Mouse (Mus musculus) lung, embryonic 14.5 days (tissue): ENCODE results near the gene Zfp697. TPM values are rescaled to one million over a fixed set of nuclear protein-coding genes. Genes with fewer than 3 reads are reported as not detected.

Experiments used
- ATAC-seq: fragments of 200-750 bp; cut with Nextera tagmentation; 2 replicates; pipeline ENCODE4 v1.8.0; 2017; ENCODE audit warnings: mild to moderate bottlenecking, moderate TSS enrichment, moderate library complexity; ENCODE audit not compliant: insufficient read depth
- DNase-seq: peaks from one replicate; pipeline ENCODE4 v3.0.0-alpha.2; 2015
- H3K27ac ChIP-seq: fragments of 300-500 bp; sonication (generic); 2 replicates; pipeline ENCODE4 v1.5.1; 2014; ENCODE audit warnings: low read depth, mild to moderate bottlenecking, moderate library complexity
- H3K27me3 ChIP-seq: fragments of 300-500 bp; sonication (generic); 2 replicates; pipeline ENCODE4 v1.6.1; 2014; ENCODE audit warnings: low read length, control low read depth; ENCODE audit not compliant: insufficient read depth
- H3K36me3 ChIP-seq: fragments of 300-500 bp; sonication (generic); 2 replicates; pipeline ENCODE4 v1.6.1; 2014; ENCODE audit warnings: control low read depth; ENCODE audit not compliant: insufficient read depth
- H3K4me1 ChIP-seq: fragments of 300-500 bp; sonication (generic); 2 replicates; pipeline ENCODE4 v1.6.1; 2014; ENCODE audit warnings: antibody characterized with exemption, control low read depth; ENCODE audit not compliant: insufficient read depth
- H3K4me2 ChIP-seq: fragments of 300-500 bp; sonication (generic); 2 replicates; pipeline ENCODE4 v1.6.1; 2014; ENCODE audit warnings: mild to moderate bottlenecking
- H3K4me3 ChIP-seq: fragments of 300-500 bp; sonication (generic); 2 replicates; pipeline ENCODE4 v1.5.1; 2014; ENCODE audit warnings: low read depth, low read length
- H3K9ac ChIP-seq: fragments of 300-500 bp; sonication (generic); 2 replicates; pipeline ENCODE4 v1.6.1; 2014
- H3K9me3 ChIP-seq: fragments of 300-500 bp; sonication (generic); 2 replicates; pipeline ENCODE4 v1.6.1; 2016; ENCODE audit warnings: low read depth, low read length, control low read depth
- CTCF ChIP-seq: IDR thresholded peaks from 2 replicates; pipeline ENCODE4 v1.5.1; 2016; ENCODE audit warnings: antibody characterized with exemption, low read depth
- WGBS: fragments of 180-500 bp; shearing (Covaris S2); extraction: QIAGEN DNeasy Blood & Tissue Kit; methylation state at CpG from one replicate; pipeline ENCODE4 v1.1.7; 2014; 5-methylcytosine and 5-hydroxymethylcytosine counted together
- polyA plus RNA-seq: library from polyadenylated mRNA; unstranded; fragments of >200 nt; fragmentation: Nextera tagmentation; extraction: Ambion mirVana; gene quantifications from 2 replicates; pipeline ENCODE4 v1.2.1, GENCODE M21; 2014

Zfp697 gene
- polyA plus RNA-seq, 1 experiment from 2014 or later: 9.1 TPM

DNA sequence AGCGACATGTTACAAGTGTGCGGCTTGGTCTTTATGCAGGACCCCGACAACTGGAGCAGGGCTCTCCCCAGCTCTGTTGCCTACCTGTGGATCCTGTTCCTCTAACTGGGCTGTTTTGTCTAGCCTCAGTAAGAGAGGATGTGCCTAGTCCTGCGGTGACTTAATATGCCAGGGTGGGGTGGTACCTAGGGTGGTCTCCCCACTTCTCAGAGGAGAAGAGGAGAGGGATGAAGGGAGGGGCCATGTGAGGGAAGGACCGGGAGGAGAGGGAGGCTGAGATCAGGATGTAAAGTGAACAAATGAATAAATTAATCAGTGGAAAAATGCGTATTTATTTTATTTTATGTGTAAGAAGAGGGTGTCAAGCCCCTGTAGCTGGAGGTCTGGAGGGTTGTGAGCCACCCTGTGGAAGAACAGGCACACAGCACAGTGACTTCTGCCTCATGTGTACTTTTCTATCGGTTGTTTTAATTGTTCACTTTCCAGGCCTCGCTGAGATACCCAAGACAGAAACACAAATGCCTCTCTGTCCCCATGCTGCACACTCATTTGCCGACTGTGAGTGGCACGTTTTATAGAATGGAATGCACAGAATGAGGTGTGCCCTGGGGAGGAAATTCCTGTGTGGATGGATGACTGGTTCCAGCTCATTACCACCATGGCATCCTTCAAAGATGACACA is 26.8 kb upstream of the Zfp697 start:
- Histone ChIP-seq H3K4me2 (no peak overlapping the region), H3K36me3 (no peaks in the 10 kb centered on the region), H3K27ac (no peak overlapping the region), H3K9me3 (no peaks in the 10 kb centered on the region), H3K9ac (no peak overlapping the region), H3K4me3 (no peak overlapping the region), H3K4me1 (no peaks in the 10 kb centered on the region), H3K27me3 (no peaks in the 10 kb centered on the region)
- TF ChIP-seq CTCF: peak; percentile 16; the same call in 1 of the 2 replicates
- DNase-seq (peak; percentile 18), ATAC-seq (peak; percentile 72)
- 58% methylated on average over 10 of the region's 10 CpGs for WGBS

DNA sequence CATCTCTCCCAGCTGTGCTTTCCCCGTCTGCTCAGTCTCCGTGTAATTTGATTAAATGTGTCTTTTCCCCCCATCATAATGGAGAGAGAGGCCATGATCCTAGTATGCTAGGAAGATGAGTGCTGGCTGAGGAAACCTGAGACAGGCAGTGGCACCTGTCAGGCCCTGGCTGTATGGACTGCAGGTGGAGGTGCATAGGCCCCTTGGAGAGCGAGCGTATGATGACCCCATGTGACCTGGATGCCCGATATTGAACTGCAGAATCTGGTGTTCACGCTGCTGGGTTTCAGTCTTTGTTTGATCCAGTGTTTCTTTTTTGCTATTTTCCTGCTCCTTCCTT is 26.3 kb upstream of the Zfp697 start:
- Histone ChIP-seq H3K9ac (no peak overlapping the region), H3K9me3 (no peaks in the 10 kb centered on the region), H3K27ac (no peak overlapping the region), H3K4me1 (no peaks in the 10 kb centered on the region), H3K4me2 (no peak overlapping the region), H3K4me3 (no peak overlapping the region), H3K27me3 (no peaks in the 10 kb centered on the region), H3K36me3 (no peaks in the 10 kb centered on the region)
- ATAC-seq (peak; percentile 20; the same call in 1 of the 2 replicates), DNase-seq (no peak)
- 57% methylated on average over 6 of the region's 6 CpGs for WGBS
- TF ChIP-seq CTCF: no peak

DNA sequence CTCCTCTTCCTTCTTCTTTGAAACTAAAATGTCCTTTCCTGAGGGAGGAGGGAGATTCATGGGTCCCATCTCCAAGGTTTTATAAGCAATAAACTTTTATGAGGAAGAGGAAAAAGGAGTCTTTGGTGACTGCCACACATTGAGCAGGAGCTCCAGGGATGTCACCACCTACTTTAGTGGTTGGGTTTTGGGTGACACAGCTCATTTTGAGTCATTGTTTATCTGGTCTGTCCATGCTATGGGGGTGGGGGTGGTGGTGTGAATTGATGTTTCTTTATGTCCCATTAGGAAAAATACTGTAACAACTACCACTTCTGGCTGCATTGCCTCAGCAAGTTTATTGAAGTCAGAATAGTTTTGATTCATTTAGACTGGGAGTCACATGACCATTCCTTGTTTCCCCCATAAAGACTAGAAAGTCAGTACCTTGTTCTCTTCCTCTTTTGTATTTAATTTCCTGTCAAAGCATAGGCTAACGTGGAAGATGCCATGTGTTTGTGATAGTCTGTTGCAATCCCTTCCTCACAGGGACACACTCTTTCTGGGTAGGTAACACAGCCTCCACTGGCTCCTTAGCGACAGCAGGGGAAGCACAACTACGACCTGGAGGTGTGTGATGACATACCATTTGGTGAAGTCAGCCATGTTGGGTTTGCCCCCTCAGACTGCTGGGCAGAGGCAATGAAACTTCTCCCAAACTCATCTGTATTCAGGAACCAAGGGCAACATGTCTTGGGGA is 25.5 kb upstream of the Zfp697 start:
- no peak overlapping the region for H3K4me2 ChIP-seq
- DNase-seq: no peak
- whole genome bisulfite sequencing: 53% methylated on average over 3 of the region's 3 CpGs
- no peak overlapping the region for H3K9ac ChIP-seq
- H3K4me3 ChIP-seq: no peak overlapping the region
- no peak for TF ChIP-seq CTCF
- H3K27me3 ChIP-seq: no peaks in the 10 kb centered on the region
- no peaks in the 10 kb centered on the region for H3K36me3 ChIP-seq
- no peaks in the 10 kb centered on the region for H3K4me1 ChIP-seq
- H3K9me3 ChIP-seq: no peaks in the 10 kb centered on the region
- ATAC-seq: no peak
- H3K27ac ChIP-seq: no peak overlapping the region

DNA sequence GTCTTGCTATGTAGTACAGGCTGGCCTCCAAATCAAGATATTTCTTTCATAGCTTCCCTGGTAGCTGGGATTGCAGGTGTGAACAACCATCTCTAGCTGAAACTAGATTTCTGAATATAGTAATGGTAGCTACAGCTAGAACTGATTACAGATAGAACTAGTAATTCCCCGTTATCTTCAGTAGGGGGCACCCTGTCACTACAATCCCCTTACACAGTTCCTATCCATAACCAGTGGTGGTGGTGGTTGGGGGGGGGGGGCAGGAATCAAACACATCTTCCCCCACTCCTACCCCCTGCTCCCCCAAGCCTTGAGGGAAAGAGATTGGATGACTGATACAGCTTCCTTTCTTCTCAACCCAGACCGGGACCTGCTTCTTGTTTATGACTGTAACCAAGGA is 19.5 kb upstream of the Zfp697 start:
- Histone ChIP-seq H3K36me3 (no peaks in the 10 kb centered on the region), H3K27me3 (no peaks in the 10 kb centered on the region), H3K4me3 (no peak overlapping the region), H3K4me1 (no peaks in the 10 kb centered on the region), H3K9ac (no peak overlapping the region), H3K4me2 (no peak overlapping the region), H3K9me3 (no peaks in the 10 kb centered on the region), H3K27ac (no peak overlapping the region)
- peak; percentile 65 for TF ChIP-seq CTCF
- ATAC-seq (no peak), DNase-seq (peak; percentile 63)
- WGBS: 26% methylated on average over 2 of the region's 2 CpGs

DNA sequence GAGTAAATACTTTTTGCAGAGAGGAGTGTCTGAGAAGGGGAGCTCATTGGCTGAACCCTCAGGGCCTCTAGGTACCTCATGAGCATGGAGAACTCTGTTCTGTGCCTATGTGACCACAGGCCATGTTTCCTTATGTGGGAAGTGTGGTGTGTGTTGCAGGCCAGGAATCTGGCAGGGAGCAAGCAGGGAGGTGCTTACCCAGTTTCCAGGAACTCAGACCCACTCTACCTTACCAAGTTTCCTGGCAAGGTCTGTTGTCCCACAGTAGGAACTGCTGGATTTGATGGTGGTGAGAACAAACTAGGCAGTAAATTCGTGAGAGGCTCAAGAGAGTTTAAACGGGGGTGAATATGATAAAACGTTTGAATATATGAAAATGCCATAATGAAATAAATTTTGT is 16.2 kb upstream of the Zfp697 start:
- no peak for TF ChIP-seq CTCF
- no peak overlapping the region for H3K4me3 ChIP-seq
- H3K4me1 ChIP-seq: no peaks in the 10 kb centered on the region
- H3K4me2 ChIP-seq: no peak overlapping the region
- no peaks in the 10 kb centered on the region for H3K36me3 ChIP-seq
- WGBS: 67% methylated on average over 3 of the region's 3 CpGs
- DNase-seq: no peak
- H3K27me3 ChIP-seq: no peaks in the 10 kb centered on the region
- ATAC-seq: no peak
- H3K9ac ChIP-seq: no peak overlapping the region
- H3K27ac ChIP-seq: no peak overlapping the region
- H3K9me3 ChIP-seq: no peaks in the 10 kb centered on the region

DNA sequence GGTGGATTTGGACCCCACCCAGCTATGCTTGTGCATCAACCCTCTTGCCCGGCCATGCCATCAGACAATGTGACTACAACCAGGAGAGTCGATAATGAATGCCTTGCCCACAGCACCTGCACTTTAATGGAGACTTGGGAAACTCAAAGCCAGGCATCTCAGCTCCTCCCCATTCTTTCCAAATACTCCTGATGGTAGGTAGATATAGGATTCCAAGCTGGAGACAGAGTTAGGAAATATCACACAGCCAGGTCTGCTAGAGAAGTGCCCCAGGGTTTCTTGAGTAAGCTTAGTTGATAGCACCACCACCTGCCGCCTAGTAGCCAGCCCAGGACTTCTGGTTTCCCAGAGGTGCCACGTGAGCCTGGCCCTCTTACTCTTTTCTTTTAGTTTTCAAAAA is 15.4 kb upstream of the Zfp697 start:
- Histone ChIP-seq H3K9ac (no peak overlapping the region), H3K4me2 (no peak overlapping the region), H3K9me3 (no peaks in the 10 kb centered on the region), H3K27ac (no peak overlapping the region), H3K36me3 (no peaks in the 10 kb centered on the region), H3K4me3 (no peak overlapping the region), H3K4me1 (no peaks in the 10 kb centered on the region), H3K27me3 (no peaks in the 10 kb centered on the region)
- no peak for ATAC-seq
- DNase-seq: no peak
- 81% methylated on average over 4 of the region's 4 CpGs for WGBS
- no peak for TF ChIP-seq CTCF

DNA sequence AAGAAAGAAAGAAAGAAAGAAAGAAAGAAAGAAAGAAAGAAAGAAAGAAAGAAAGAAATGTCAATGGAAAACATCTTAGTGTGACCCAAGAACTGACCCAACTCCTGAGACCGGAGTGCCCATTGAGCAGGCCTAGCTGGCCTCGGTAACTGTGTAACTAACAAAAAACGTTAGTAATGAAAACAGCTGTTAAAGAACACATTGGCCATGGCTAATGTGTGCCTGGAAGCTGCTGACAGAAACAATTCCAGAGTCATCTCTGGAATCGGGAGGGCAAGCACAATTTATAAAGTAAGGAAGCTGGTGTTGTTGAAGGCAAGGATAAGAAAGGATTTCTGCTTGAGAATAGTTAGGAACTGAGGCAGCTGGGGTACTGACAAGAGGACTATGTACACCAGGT is 14.0 kb upstream of the Zfp697 start:
- Histone ChIP-seq H3K9me3 (no peaks in the 10 kb centered on the region; the same call in 1 of the 2 replicates), H3K9ac (no peak overlapping the region), H3K27me3 (no peaks in the 10 kb centered on the region), H3K4me3 (no peak overlapping the region), H3K4me1 (no peaks in the 10 kb centered on the region), H3K36me3 (no peaks in the 10 kb centered on the region), H3K27ac (no peak overlapping the region), H3K4me2 (no peak overlapping the region)
- ATAC-seq (no peak), DNase-seq (no peak)
- 48% methylated on average over 4 of the region's 4 CpGs for WGBS
- no peak for TF ChIP-seq CTCF
